Mouse (Mus musculus) heart, adult 2 months (tissue): ENCODE data around the gene Slc4a1ap. TPM values are rescaled to one million over a fixed set of nuclear protein-coding genes. Genes with fewer than 3 reads are reported as not detected.
A peak's percentile ranks its signal among the peaks of the same experiment; 100 is the strongest.

Experiments used
- DNase-seq, 2 experiments: peaks; one replicate each; pipeline ENCODE4 v3.0.0; 2021
- H3K27ac ChIP-seq: fragments of 200-600 bp; 2 replicates; pipeline ENCODE4 v1.8.1; 2022
- H3K27me3 ChIP-seq: fragments of 200-500 bp; 2 replicates; pipeline ENCODE4 v1.6.1; 2012; ENCODE audit warnings: mild to moderate bottlenecking, low read length, inconsistent platforms, mixed read lengths; ENCODE audit not compliant: control insufficient read depth, insufficient read depth
- H3K36me3 ChIP-seq: fragments of 200-500 bp; 2 replicates; pipeline ENCODE4 v1.6.1; 2012; ENCODE audit warnings: low read length, inconsistent platforms; ENCODE audit not compliant: control insufficient read depth, insufficient read depth
- H3K4me1 ChIP-seq: fragments of 200-500 bp; 2 replicates; pipeline ENCODE4 v1.6.1; 2011; ENCODE audit warnings: low read length; ENCODE audit not compliant: control insufficient read depth, insufficient read depth
- H3K4me3 ChIP-seq: fragments of 200-600 bp; 2 replicates; pipeline ENCODE4 v1.8.1; 2022
- H3K79me2 ChIP-seq: fragments of 200-500 bp; replicated peaks from 2 replicates; pipeline ENCODE4 v1.6.1; 2012; ENCODE audit warnings: mild to moderate bottlenecking, inconsistent platforms, low read length, moderate library complexity, mixed read lengths; ENCODE audit not compliant: control insufficient read depth, insufficient read depth
- H3K9ac ChIP-seq: fragments of 200-500 bp; 2 replicates; pipeline ENCODE4 v1.6.1; 2012; ENCODE audit warnings: low read depth, mild to moderate bottlenecking, control low read depth, inconsistent platforms, low read length, mixed read lengths
- CTCF ChIP-seq: fragments of 200-600 bp; IDR thresholded peaks from 2 replicates; pipeline ENCODE4 v1.8.1; 2022; ENCODE audit warnings: antibody characterized with exemption, mild to moderate bottlenecking, moderate library complexity
- EP300 ChIP-seq: fragments of 200-500 bp; IDR thresholded peaks from 2 replicates; pipeline ENCODE4 v1.6.1; 2011; ENCODE audit warnings: low read depth, low read length, control low read depth; ENCODE audit not compliant: insufficient read depth
- POLR2A ChIP-seq: fragments of 200-500 bp; IDR thresholded peaks from 2 replicates; pipeline ENCODE4 v1.6.1; 2011; ENCODE audit warnings: mild to moderate bottlenecking, low read depth, low read length, control low read depth; ENCODE audit not compliant: insufficient read depth
- WGBS: fragments of 180-500 bp; shearing (Covaris S2); methylation state at CpG from one replicate; pipeline ENCODE4 v1.1.7; 2018; 5-methylcytosine and 5-hydroxymethylcytosine counted together
- intact Hi-C: fragments of 180-260 bp; cut with DNase I; formaldehyde crosslinking; loops from one replicate; pipeline ENCODE4 v1.15.1; 2025
- polyA plus RNA-seq: library from polyadenylated mRNA; depleted of rRNA; stranded (reverse); fragments of >200 nt; gene quantifications from 2 replicates; pipeline ENCODE4 v1.2.3, GENCODE M21; 2012
- total RNA-seq, 2 experiments: library from RNA; stranded (reverse); gene quantifications; 2 replicates each; pipeline ENCODE4 v1.2.3; 2021

Slc4a1ap gene
- total and polyA plus RNA-seq, 3 experiments: 7.5 to 22.6 (median 20.8) TPM

GRCm38 (mm10) chr5:31528560-31528959 lies 1.8 kb downstream of the Slc4a1ap start:
- DNase-seq: no peak
- Histone ChIP-seq H3K4me1 (peaks cover 1% of the 10 kb centered on the region; the same call in 1 of the 2 replicates), H3K4me3 (no peak overlapping the region), H3K27ac (no peak overlapping the region), H3K9ac (no peak overlapping the region), H3K27me3 (no peaks in the 10 kb centered on the region), H3K36me3 (peaks cover 7% of the 10 kb centered on the region), H3K79me2 (peaks cover 3% of the 10 kb centered on the region)
- no peak for TF ChIP-seq CTCF
- no peak for TF ChIP-seq POLR2A
- no peak for TF ChIP-seq EP300
- WGBS: 40% methylated on average over 2 of the region's 2 CpGs
- intact Hi-C loops: no loop called here

- H3K4me3 ChIP-seq: no peak overlapping the region
- 94% methylated on average over 2 of the region's 2 CpGs for WGBS
- no peak for TF ChIP-seq POLR2A
- TF ChIP-seq CTCF: peak; percentile 22
- no peaks in the 10 kb centered on the region for H3K27me3 ChIP-seq
- peaks cover 4% of the 10 kb centered on the region for H3K36me3 ChIP-seq
- no peak overlapping the region for H3K27ac ChIP-seq
- no peaks in the 10 kb centered on the region for H3K4me1 ChIP-seq
- intact Hi-C loops: no loop called here
- DNase-seq: no peak
- H3K79me2 ChIP-seq: no peaks in the 10 kb centered on the region
- H3K9ac ChIP-seq: no peak overlapping the region
These were observed 8.4 kb downstream of the Slc4a1ap start for GRCm38 (mm10) chr5:31535228-31535627.

GRCm38 (mm10) chr5:31559401-31559800 lies 32.6 kb downstream of the Slc4a1ap start:
- TF ChIP-seq CTCF: no peak
- TF ChIP-seq EP300: no peak
- no peak for TF ChIP-seq POLR2A
- WGBS: 62% methylated on average over 1 of the region's 1 CpGs
- Histone ChIP-seq H3K27ac (no peak overlapping the region), H3K9ac (no peak overlapping the region), H3K4me3 (no peak overlapping the region), H3K79me2 (no peaks in the 10 kb centered on the region), H3K4me1 (peaks cover 16% of the 10 kb centered on the region), H3K36me3 (peaks cover 2% of the 10 kb centered on the region), H3K27me3 (no peaks in the 10 kb centered on the region)
- DNase-seq: no peak
- intact Hi-C loops: no loop called here

- intact Hi-C loops: loop anchor here (5.0 kb wide), 1 partner anchor 137 kb away; the partner anchor contains the start of genes Babam2 and Rbks
- H3K9ac ChIP-seq: no peak overlapping the region
- peaks cover 23% of the 10 kb centered on the region for H3K4me1 ChIP-seq
- H3K4me3 ChIP-seq: no peak overlapping the region
- no peak overlapping the region for H3K27ac ChIP-seq
- H3K79me2 ChIP-seq: no peaks in the 10 kb centered on the region
- 94% methylated on average over 2 of the region's 2 CpGs for WGBS
- no peaks in the 10 kb centered on the region for H3K27me3 ChIP-seq
- H3K36me3 ChIP-seq: peaks cover 2% of the 10 kb centered on the region
- no peak for TF ChIP-seq POLR2A
- no peak for TF ChIP-seq CTCF
- TF ChIP-seq EP300: no peak
- no peak for DNase-seq
These were observed 33.6 kb downstream of the Slc4a1ap start for GRCm38 (mm10) chr5:31560352-31560751.

- no peak for TF ChIP-seq POLR2A
- no peak for TF ChIP-seq CTCF
- TF ChIP-seq EP300: no peak
- Histone ChIP-seq H3K9ac (no peak overlapping the region), H3K36me3 (peaks cover 2% of the 10 kb centered on the region), H3K4me3 (no peak overlapping the region), H3K79me2 (no peaks in the 10 kb centered on the region), H3K27ac (peak overlapping the region; percentile 52), H3K27me3 (no peaks in the 10 kb centered on the region), H3K4me1 (peaks cover 23% of the 10 kb centered on the region)
- intact Hi-C loops: loop anchor here (2.0 to 5.0 kb wide), 3 partner anchors 35 to 581 kb away; partner anchors contain the start of genes Babam2, Mrpl33 and Rbks
- whole genome bisulfite sequencing: 46% methylated on average over 7 of the region's 7 CpGs
- DNase-seq: peak; percentile 58 to 67
These were observed 35.4 kb downstream of the Slc4a1ap start for GRCm38 (mm10) chr5:31562036-31562666.

GRCm38 (mm10) chr5:31563496-31563895 lies 36.7 kb downstream of the Slc4a1ap start:
- intact Hi-C loops: loop anchor here (1.0 to 5.0 kb wide), 5 partner anchors 33 to 634 kb away; partner anchors contain the start of genes Babam2, Mrpl33 and Rbks
- Histone ChIP-seq H3K36me3 (peaks cover 2% of the 10 kb centered on the region), H3K4me3 (no peak overlapping the region), H3K79me2 (no peaks in the 10 kb centered on the region), H3K9ac (peak overlapping the region; percentile 37), H3K27ac (peak overlapping the region; percentile 79), H3K4me1 (peaks cover 28% of the 10 kb centered on the region), H3K27me3 (no peaks in the 10 kb centered on the region)
- peak; percentile 71 to 75 for DNase-seq
- peak; percentile 95 for TF ChIP-seq CTCF
- peak; percentile 98 for TF ChIP-seq EP300
- TF ChIP-seq POLR2A: no peak
- WGBS: 5% methylated on average over 6 of the region's 6 CpGs
